Mouse (Mus musculus): ENCODE data around the gene Vamp2. TPM values are rescaled to one million over a fixed set of nuclear protein-coding genes. Genes with fewer than 3 reads are reported as not detected.

Gene Vamp2
- total RNA-seq, 2 experiments from 2014 or later, result 34.9 to 35.2 TPM

DNA sequence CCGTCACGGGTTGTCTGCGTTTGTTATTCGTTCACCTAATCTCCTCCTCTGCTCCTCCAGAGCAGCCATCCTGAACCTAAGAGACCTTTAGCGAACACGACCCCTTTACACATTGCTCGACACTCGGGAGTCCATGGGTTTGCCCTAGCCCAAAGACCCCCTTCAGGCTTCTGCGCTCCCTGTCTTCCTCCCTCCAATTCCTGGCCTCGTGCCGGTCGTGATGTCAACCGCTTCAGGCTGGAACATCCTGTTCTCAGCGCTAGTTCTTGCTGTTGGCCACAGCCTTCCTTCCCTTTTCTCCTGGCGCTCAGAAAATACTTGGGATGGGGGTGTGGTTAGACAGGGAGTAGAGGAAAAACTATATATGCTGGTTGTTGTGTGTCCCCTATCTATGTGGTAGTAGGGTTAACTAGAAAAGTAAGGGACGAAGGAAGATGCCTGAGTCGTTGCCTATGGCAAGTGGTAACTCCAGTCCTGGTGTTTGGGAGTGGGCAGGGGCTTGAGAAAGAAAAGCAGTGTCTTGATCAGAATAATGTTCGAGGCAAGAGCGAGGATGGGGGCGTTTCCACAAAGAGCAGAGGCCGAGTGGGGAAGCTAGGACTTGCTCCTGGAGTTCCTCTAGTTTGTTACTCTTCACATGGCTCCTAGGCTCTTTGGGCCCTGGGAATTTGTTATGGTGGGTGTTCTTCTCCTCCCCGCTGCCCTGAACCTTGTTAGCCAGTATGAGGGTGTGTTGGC, 11.1 kb downstream of the Vamp2 start:
- peak; percentile 89 for DNase-seq

DNA sequence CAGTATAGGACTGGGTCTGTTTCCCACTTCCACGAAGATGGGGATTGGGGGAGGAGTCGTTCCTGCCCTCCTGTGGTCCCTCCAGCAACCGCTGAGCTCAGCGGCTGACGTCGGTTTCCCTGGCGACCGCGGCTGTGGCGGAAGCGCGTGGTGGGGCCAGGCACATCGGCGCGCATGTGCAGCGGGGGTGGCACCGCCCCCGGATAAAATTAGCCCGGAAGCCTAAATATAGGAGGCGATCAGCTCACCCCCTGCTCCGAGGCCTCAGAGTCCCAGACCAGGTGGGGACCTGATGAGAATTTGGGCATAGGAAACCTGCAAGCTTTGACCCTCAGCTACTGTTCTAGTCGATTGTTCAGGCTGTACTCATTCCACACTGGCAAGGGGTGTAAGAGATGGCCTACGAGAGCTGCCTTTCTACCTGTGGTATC, 11.6 kb downstream of the Vamp2 start:
- DNase-seq, result peak; percentile 96

DNA sequence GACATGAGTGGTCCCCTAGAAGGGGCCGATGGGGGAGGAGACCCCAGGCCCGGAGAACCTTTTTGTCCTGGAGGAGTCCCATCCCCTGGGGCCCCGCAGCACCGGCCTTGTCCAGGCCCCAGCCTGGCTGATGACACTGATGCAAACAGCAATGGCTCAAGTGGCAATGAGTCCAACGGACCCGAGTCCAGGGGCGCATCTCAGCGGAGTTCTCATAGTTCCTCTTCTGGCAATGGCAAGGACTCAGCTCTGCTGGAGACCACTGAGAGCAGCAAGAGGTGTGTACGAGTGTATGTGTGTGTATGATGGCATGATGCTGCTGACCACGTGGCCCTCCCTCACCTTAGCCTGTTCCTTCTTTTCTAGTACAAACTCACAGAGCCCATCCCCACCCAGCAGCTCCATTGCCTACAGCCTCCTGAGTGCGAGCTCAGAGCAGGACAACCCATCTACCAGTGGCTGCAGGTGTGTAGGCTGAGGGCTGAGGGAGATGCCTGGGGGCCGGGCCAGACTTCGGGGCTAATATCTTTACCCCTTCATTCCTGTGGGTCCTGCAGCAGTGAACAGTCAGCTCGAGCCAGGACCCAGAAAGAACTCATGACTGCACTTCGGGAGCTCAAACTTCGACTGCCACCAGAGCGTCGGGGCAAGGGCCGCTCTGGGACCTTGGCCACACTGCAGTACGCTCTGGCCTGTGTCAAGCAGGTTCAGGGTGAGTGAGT, 12.5 kb downstream of the Vamp2 start:
- DNase-seq, result peak; percentile 53

DNA sequence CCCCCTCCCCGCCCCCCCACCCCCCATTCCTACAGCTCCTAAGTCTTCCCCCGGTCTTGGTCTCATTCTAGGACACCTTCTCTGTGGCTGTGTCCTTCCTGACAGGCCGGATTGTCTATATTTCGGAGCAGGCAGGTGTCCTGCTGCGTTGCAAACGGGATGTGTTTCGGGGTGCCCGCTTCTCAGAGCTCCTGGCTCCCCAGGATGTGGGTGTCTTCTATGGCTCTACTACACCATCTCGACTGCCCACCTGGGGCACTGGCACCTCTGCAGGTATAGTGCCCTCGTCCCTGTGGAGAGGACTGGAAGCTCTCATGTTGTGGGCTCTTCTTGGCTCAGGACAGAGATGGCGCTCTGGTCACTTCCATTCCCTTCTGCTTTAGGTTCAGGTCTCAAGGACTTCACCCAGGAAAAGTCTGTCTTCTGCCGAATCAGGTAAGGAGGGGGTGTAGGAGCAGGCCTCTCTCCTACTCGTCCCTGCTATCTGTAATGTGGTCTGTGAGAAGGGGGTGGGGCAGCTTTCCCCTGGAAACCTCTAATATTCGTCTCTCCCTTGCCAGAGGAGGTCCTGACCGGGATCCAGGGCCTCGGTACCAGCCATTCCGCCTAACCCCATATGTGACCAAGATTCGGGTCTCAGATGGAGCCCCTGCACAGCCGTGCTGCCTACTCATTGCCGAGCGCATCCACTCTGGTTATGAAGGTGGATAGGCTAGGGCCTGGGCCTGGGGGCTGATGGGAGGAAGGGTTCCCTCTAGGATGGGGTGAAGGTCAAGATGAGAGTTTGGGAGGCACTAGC, 13.5 kb downstream of the Vamp2 start:
- no peak for DNase-seq

DNA sequence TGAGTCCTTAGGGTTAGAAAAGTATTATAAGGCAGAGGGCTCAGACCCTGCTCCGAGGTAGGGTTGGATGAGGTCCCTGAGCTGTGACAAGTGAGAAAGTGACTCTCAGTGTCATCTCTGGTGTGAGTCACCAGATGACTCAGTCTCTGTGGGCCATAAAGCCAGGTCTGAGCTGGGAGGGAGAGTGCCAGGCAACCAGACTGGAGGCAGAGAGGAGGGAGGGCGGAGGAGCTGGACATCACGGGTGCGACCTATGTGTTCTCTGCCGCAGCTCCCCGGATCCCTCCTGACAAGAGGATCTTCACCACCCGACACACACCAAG, 14.1 kb downstream of the Vamp2 start:
- no peak for DNase-seq

DNA sequence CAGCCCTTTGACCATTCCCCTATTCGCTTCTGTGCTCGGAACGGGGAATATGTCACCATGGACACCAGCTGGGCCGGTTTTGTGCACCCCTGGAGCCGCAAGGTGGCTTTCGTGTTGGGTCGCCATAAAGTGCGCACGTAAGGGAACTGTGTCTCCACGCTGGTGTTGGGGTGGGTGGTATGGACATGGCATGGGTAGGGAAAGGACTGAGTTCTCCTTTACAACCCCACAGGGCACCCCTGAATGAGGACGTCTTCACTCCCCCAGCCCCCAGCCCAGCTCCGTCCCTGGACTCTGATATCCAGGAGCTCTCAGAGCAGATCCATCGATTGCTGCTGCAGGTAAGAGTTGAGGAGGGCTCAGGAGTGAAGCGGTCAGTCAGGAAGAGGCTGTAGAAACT, 14.8 kb downstream of the Vamp2 start:
- no peak for DNase-seq

DNA sequence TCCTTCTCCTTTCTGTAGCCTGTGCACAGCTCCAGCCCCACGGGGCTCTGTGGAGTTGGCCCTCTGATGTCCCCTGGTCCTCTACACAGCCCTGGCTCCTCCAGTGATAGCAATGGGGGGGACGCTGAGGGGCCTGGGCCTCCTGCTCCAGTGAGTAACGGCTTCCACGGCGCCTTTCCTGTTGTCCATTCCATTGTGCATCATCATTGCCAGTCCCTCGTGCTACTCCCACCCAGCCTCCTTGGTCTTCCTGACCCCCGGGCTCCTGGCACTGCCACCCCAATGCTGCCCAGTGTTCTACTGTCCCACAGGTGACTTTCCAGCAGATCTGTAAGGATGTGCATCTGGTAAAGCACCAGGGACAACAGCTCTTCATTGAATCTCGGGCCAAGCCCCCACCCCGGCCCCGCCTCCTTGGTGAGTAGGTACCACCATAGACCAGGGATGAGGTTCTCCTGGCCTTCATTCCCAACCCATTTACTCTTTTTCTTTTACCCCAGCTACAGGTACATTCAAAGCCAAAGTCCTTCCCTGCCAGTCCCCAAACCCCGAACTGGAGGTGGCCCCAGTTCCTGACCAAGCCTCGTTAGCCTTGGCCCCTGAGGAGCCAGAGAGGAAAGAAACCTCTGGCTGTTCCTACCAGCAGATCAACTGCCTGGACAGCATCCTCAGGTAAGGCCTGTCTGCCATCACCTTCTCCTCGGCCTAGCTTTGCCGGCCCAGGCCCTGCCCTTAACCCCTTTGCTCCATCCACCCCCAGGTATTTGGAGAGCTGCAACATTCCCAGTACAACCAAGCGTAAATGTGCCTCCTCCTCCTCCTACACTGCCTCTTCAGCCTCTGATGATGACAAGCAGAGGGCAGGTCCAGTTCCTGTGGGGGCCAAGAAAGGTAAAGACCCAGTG, 15.5 kb downstream of the Vamp2 start:
- no peak for DNase-seq

DNA sequence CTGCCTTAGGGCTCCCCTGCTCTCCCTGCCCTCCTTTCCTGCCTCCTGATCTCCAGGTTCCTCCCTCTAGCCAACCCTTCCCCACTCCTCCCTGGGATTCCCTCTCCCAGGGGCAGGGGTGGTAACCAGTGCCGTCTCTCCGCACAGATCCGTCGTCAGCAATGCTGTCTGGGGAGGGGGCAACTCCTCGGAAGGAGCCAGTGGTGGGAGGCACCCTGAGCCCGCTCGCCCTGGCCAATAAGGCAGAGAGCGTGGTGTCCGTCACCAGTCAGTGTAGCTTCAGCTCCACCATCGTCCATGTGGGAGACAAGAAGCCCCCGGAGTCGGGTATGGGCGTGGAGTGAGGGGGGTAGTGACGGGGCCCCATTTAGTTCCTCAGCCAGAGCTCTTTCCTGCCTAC, 16.2 kb downstream of the Vamp2 start:
- DNase-seq, result no peak

DNA sequence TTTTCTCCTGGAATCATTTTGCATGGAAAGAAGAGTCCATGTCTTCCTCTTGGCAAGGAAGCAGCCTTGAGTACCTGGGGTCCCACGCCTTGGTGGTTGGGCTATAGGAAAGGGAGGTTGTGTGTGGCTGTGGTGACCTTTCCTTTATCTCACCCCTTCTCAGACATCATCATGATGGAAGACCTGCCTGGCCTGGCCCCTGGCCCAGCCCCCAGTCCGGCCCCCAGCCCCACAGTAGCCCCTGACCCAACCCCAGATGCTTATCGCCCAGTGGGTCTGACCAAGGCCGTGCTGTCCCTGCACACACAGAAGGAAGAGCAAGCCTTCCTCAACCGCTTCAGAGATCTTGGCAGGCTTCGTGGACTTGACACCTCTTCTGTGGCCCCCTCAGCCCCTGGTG, 16.9 kb downstream of the Vamp2 start:
- DNase-seq, result no peak

DNA sequence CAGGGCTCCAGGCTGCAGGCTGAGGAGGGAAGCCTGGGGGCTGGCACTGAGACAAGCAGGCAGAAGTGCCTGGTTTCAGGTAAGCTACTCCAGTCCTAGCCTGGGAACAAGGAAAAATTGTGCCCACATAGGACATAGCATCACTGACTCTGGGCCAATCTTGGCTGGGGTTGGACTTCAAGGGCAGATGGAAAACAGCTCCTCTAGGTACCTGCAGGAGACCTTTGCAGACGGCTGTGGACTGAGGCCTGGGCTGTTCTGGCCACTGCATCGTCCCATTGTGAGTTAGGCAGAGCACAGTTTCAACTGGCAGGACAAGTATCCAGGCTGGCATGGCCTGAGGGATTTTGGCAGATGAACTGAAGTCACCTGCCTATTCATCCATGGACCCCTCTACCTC, 17.5 kb downstream of the Vamp2 start:
- DNase-seq, result no peak

DNA sequence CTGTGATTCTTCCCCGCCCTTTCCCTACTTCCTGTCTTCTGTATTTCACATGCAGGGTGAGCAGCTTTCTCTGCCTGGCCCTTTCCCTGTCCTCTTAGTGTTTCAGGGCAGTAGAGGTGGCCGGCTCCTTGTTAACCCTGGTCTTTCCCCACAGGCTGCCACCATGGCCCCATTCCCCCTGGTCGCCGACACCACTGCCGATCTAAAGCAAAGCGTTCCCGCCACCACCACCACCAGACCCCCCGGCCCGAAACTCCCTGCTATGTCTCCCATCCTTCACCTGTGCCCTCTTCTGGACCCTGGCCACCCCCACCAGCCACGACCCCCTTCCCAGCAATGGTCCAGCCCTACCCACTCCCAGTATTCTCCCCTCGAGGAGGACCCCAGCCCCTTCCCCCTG, 18.0 kb downstream of the Vamp2 start:
- no peak for DNase-seq

DNA sequence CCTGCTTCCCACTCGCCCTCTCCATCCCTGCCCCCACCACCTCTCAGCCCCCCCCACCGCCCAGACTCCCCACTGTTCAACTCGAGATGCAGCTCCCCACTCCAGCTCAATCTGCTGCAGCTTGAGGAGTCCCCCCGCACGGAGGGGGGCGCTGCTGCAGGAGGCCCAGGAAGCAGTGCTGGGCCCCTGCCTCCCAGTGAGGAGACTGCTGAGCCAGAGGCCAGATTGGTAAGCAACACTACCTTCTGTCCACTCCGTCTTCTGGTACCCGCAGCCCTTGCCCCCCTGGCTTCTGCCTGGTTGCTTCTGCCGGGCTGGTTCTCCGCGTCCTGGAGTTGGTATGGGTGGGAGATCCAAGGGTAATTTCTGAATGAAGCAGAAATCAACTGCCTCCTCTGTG, 18.6 kb downstream of the Vamp2 start:
- DNase-seq, result no peak

DNA sequence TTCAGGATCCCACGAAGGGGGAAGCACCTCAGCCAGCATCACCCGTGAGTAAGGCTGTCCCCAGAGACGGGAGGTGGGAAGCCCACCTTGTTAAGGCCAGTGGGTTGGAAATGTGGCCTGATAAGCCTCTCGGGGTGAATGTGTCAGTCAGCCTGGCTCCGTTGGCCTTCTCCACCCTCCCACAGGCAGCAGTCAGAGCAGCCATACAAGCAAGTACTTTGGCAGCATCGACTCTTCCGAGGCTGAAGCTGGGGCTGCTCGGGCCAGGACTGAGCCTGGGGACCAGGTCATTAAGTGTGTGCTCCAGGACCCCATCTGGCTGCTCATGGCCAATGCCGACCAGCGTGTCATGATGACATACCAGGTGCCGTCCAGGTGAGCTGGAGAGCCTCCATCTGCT, 19.4 kb downstream of the Vamp2 start:
- DNase-seq, result no peak

DNA sequence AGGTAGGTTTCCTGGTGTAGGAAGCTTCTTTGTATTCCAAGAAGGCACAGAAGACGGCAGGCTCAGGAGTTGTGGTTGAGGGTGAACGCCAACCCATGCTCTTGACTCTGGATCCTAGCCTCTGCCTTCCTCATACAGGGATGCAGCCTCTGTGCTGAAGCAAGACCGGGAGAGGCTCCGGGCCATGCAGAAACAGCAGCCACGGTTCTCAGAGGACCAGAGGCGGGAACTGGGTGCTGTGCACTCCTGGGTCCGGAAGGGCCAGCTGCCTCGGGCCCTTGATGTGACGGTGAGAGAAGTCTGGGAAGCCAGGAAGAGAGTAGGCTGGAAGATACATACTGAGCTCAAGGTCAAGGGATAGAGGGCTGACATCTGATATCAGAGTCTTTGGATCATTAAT, 19.9 kb downstream of the Vamp2 start:
- no peak for DNase-seq

DNA sequence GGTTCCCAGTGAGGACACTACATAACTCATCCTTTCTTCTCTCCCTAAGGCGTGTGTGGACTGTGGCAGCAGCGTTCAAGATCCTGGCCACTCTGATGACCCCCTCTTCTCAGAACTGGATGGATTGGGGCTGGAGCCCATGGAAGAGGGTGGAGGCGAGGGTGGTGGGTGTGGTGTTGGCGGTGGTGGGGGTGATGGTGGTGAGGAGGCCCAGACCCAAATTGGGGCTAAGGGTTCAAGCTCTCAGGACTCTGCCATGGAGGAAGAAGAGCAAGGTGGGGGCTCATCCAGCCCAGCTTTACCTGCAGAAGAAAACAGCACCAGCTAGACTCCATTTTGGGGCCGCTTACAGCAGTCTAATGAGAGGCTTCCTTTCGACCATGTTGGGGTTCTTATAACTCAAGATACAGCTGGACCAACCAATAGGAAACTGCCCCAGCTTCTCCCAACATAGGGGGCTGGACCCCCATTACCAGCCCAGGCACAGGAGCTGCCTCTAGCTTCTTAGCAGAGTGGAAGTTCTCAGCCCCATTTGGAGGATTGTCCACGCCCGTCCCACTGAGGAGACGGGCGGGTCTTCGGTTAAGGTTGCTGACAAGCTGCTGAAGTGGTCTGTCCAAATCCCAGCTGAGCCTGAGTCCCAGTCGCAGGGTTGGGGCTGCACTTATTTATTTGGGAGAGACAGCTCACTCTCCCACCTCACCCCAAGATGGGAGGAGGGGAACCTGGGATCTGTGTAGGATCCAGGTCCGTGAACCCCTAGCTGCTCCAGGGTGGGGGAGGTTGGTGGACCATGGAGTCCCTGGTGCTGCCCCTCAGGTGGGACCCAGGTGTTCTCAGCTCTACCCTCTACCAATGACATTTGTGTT, 21.0 kb downstream of the Vamp2 start:
- DNase-seq, result no peak

DNA sequence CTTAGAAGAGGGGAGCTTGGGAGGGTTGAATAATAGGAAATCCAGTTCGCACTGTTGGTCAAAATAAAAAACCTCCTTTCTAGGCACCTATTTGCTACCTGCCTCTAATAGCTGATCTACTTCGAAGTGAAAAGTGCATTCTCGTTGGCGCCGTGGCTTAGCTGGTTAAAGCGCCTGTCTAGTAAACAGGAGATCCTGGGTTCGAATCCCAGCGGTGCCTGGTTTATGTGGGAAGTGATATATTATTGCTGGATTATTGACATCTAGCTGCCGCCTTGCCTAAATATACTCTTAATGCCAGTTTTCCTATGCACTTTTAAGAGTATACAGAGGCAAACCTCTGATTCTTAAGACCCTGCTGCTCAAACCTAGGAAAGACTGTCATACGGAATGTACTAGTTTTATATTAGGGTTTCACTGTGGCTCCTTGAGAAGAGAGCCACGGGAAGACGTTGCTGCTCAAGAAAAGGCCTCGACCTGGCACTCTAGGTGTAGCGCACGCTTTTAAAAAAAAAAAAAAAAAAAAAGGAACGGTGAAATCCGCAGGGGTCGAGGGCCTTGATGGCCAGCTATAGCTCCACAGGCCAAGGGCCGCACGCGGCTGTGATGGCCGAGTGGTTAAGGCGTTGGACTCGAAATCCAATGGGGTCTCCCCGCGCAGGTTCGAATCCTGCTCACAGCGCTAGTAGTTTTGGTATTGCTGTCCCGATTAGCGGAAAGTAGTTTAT, 22.2 kb downstream of the Vamp2 start:
- peak; percentile 85 for DNase-seq

DNA sequence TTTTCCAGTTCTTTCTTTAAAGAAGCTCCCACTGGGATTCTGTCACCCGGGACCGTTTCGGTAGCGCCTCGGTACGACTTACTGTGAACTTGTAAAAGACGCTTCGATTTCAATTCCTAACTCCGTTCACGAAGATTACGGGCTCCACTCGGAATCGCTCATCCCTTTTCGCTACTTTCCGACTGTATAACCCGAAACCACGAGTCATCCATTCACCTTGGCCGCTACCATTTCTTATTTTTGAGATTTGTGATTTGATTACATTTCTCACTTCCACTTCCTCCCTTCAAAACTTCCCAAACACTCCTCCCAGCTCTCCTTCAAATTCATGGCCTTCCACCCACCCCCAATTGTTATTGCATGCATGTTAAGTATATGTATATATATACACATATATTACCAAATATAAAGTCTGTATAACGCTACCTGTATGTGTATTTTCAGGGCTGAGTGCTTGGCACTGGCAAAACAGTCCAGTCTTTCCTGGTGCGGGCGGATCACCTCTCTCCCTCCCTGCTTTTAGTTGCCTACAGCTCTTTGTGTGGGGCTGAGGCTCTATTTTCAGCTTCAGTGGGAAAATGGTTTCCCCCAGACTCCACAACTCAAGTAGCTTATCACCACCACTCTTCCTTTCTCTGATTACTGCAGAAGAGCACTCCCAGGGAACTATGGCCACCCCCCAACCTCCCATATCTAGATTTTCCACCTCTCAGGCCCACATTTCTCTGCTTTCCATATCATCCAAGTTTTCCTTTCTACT, 22.9 kb downstream of the Vamp2 start:
- DNase-seq, result no peak

DNA sequence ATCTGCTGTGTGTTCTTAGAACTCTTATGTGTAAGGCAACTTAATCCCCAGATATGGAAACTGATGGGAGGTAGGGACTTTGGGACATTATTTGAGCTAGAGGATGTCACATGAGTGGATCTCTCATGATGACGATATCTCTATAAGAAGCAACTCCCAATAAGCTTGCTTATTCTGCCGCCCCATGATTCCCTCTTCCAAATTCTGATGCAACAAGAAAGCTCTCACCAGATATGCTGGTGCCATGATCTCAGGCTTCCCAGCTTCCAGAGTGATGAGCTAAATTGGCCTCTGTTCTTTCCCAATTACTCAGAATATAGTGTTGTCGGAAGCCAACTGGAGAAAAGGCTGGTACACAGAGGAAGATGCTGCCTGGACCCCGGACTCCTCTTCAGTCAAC, 23.6 kb downstream of the Vamp2 start:
- no peak for DNase-seq

DNA sequence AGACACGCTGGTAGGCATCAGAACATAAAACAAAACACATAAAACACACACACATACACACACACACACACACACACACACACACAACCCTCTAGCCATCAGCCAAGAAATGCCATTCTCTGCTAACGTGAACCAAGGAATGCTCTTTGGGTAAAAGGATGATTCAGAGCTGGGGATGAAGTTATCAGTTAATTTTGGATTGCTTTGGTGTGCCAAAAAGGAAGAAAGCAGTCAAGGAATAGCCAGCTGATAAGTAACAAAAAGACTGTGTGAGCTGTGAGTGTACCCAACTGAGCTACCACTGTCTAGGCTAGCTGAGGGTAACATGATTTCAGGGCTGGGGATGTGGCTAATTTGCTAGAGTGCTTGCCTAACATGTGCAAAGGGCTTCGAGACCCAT, 25.7 kb downstream of the Vamp2 start:
- no peak for DNase-seq

DNA sequence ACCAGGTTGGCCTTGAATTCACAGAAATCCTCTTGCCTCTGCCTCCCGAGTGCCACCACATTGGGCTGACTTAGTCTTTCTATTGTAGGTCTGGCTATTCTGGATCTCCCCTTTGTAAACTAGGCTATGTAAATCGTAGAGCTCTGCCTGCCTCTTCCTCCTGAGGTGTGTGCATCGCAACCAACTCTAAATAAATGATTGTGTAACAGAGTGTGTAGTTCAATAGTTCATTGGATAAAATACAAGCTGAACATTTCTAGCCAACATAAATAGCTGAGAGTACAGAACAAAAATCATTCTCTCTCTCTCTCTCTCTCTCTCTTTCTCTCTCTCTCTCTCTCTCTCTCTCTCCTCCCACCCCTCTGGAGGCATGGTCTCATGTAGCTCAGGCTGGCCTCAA, 26.3 kb downstream of the Vamp2 start:
- no peak for DNase-seq

Measured in gastrocnemius, postnatal 25 days (tissue).